Mouse (Mus musculus) thymus, adult 18-20 months (tissue): ENCODE results near the gene Haus5.

Experiments used
- DNase-seq, 2 experiments: peaks; one replicate each; pipeline ENCODE4 v3.0.0; 2022; ENCODE audit warnings: mixed read lengths in 2 of 2

Haus5 gene

GRCm38 (mm10) chr7:30625530-30626384, 39.0 kb downstream of the Haus5 start, which contains the start of gene Cox6b1:
Cox6b1 (minus strand) TSS chr7:30626151.
- peak; percentile 75 to 78 for DNase-seq

GRCm38 (mm10) chr7:30619202-30619601, 45.6 kb downstream of the Haus5 start:
- DNase-seq = no peak

GRCm38 (mm10) chr7:30618658-30619057, 46.1 kb downstream of the Haus5 start:
- DNase-seq = no peak

- DNase-seq = no peak
Measured at GRCm38 (mm10) chr7:30615049-30615760, 49.6 kb downstream of the Haus5 start.

GRCm38 (mm10) chr7:30614454-30614853, 50.3 kb downstream of the Haus5 start:
- no peak for DNase-seq

- peak in 1 of 2 experiments; percentile 31 for DNase-seq
Measured at GRCm38 (mm10) chr7:30613529-30614112, 51.2 kb downstream of the Haus5 start.

GRCm38 (mm10) chr7:30612654-30613402, 52.0 kb downstream of the Haus5 start, which contains the start of gene Upk1a:
Upk1a (minus strand) TSS chr7:30612847.
- DNase-seq = no peak

- DNase-seq = no peak
Measured at GRCm38 (mm10) chr7:30610043-30610442, 54.8 kb downstream of the Haus5 start.

- no peak for DNase-seq
Measured at GRCm38 (mm10) chr7:30608476-30608875, 56.3 kb downstream of the Haus5 start.

GRCm38 (mm10) chr7:30607706-30608309, 57.0 kb downstream of the Haus5 start:
- DNase-seq = peak; percentile 35 to 36

- DNase-seq = no peak
Measured at GRCm38 (mm10) chr7:30604944-30605343, 59.9 kb downstream of the Haus5 start.

GRCm38 (mm10) chr7:30604424-30604823, 60.4 kb downstream of the Haus5 start:
- DNase-seq = no peak
